Mouse (Mus musculus) spleen, postnatal 14 days (tissue): ENCODE measurements around the gene Ap2a1.

Experiments
- DNase-seq, 2 experiments: peaks; one replicate each; pipeline ENCODE4 v3.0.0; 2021 to 2022; ENCODE audit warnings: low spot score in 2 of 2

The Ap2a1 gene

DNA sequence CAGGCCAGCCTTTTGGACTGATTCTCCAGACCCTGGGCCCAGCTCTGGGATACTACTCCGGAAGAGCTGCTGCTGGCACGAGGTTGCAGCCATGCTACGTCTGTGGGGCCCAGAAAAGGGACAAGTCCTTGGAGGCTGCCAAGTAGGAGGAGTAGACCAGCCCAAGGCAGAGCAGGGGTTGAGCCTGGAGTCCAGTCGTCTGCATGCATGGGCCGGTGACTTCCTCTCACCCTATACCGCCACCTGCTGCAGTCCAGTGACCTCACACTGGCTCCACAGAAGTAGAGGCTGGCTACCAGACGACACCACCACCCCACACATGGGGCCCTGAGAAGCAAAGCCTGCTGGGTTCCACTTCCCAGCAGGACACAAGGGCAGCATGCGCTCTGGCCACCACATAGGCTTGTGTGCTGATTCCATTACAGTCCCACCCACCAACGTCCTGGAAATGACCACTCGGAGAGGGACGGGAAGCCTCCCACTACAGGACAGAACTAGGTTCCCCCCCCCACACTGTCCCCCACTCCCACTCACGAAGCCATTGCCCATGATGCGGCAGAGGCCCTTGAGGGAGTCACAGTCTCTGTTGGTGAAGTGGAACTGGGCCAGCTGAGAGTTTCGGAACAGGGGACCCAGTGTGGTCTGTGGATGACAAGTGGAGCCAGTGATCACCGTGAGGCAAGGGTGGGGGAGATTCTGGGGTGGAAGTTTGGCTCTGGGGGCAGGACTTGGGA is 62.9 kb downstream of the Ap2a1 start:
- DNase-seq = no peak

DNA sequence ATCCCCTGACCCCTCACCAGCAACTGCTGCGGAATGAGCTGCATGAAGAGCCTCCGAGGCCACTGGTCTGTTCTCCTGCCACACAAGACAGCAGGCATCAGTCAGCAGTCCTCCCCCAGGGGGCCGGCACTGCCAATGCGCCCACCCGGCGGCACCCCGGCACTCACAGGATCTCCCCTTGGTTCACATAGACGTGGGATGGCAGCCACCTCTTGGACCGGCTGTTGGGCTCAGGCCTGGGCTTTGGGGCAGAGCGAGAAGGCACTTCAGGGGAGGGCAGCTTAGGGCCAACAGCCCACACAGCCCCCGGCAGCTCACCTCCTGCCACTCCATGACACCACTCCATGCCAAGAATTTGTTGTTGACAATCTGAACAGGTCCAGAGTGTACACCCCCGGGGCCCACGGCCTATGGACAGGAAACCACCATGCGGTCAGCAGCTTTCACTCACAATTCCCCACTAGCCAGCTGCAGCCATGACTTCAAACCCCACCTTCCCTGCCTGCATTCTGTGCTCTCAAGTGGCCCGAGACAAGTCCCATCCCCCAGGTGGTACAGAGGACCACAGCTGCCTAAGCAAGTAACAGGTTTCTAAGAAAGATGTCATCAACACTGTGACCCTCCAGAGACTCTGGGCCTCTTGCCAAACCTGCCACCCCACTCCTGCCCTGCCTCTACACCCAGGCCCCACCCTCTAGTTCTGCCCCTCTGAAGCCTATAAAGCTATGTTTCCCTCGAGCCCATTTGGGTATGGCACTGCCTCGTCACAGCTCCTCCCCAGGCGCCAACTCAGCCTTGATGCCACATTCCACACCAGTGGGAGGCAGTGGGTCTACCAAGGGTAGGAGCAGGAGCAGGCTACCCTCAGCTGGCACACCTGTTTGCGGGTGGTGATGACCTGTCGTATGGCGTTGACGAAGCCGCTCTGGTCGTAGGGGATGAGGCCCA is 64.4 kb downstream of the Ap2a1 start:
- no peak for DNase-seq

DNA sequence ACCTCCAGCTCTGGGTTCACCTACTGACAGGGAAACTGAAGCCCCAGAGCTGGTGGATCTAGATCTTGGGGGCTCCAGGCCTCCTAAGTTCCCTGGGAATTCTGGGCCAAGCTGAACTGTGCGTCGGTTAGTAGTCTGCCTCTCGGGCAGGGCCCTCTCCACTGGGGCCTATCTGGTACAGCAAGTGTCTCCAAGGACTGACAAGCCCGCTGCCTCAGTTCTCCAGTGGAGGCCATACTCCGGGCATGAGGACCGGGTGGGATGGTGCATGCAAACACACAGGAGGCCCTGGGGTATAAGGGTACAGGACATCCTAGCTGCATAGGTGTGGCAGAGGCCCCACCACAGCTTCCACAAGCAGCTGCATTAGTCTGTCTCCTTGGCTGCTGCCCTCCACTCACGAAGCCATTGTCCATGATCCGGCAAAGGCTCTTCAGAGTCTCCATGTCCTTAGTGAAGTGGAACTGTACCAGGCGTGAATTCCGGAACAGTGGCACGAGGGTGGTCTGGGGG is 65.3 kb downstream of the Ap2a1 start:
- DNase-seq = no peak

DNA sequence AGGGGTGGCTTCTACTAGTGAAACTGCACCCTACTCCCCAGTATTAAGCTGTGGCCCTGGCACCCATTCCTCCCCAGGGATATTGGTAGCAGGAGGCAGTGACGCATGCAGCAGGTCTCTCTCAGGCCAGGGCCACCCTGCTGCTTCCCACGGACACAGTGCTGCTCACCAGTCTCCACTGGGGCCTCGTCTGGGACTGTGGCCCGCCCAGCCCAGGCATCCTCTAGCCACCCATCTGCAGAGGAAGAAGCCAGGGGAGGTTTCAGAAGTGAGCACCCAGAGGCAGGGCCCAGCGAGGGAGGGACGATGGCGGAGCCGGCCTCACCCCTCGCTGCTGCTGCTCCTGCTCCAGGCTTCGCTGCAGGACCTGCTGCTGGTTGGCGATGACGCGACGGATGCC is 66.1 kb downstream of the Ap2a1 start:
- DNase-seq = no peak

DNA sequence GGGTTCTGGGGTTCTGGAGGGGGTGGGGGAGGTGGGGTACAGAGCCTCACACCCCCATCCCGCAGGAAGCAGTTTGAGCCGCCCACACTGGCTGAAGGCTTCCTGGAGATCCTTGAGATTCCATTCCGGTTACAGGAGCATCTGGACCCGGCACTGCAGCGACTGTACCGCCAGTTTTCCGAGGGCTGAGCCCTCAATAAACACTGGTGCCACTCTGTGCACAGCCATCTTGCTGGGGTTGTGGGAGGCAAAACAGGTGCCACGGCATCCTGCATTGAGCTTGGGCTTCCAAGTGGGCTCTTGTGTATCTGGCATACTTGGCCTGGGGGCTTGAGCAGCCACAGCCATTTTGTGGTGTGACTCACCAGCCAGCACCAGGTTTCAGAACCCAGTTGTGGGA is 66.9 kb downstream of the Ap2a1 start:
- DNase-seq = no peak

DNA sequence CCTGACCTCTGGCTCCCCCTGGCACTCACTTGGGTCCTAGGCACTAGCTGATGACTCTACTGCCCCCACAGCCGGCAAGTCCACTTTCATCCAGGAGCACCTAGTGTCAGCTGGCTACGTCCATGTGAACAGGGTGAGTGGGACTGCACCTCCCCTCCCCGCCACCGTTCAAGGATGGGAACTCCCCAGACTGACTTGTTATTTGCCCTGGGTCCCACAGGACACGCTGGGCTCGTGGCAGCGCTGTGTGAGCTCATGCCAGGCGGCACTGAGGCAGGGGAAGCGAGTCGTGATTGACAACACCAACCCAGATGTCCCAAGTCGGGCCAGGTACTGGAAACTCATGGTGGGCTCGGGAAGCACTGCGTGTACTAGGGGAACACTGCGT is 67.9 kb downstream of the Ap2a1 start:
- DNase-seq = no peak

DNA sequence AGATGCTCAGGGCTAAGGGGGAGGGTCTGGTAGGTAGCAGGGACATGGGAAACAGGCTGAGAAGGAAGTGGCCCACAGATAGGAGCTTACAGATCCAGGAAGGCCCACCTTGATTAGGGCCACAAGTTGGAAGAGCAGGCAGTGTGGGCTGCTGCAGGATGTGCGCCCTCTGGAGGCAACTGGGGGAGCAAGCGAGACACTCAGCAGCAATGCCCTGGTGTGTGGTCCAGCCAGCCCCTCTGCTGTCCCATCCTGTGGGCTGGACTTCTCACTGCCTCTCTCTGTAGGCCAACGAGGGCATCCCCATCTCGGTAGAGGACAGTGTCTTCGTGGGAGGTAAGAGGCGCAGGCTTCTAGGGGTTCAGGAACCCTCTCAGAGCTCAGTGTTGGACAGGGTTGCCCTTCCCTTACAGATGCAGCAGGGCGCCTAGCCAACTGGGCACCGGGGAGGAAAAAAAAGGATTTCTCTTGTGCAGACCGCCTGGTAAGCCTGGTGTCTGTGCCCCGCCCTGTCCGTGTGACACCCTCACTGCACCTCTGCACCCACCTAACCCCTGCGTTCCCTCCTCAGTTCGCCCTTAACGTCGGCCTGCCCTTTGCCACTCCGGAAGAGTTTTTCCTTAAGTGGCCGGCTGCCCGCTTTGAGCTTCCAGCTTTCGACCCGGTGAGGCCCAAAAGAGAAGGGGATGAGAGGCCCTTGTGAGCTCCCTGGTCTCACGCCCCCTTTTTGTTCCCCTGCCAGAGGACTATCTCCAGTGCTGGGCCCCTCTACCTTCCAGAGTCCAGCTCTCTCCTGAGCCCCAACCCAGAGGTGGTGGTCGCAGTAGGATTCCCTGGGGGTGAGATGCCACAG is 68.5 kb downstream of the Ap2a1 start:
- DNase-seq = peak; percentile 47 to 71

DNA sequence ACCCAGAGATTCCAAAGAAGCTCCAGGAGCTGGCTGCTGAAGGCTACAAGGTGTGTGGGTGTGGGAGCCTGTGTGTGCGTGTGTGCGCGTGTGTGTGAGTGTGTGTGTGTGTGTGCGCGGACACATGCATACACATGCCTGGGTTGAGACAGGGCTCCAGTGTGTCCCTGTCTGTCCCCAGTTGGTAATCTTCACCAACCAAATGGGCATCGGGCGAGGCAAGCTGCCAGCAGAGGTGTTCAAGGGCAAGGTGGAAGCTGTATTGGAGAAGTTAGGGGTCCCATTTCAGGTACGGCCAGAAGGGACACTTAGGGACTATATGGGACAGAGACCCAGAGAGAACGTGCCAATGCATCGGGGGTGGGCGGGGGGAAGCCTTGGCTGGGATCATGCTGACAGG is 69.4 kb downstream of the Ap2a1 start:
- DNase-seq = no peak

DNA sequence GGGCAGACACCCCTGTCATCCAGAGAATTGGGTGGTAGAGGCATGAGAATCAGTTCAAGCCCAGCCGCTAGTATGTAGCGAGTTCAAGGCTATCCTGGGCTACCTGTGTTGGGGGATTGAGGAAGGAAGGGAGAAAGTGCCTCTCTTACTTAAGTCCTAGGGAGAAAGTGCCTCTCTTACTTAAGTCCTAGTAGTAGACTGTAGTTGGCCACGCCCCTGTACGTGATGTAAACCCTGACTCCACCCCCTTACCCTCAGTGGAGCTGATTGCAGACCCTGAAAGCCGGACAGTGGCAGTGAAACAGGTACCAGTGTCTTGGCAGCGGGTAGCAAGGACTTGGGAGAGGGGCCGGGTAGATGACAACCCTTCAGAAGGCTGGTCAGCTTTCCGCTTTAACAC is 71.4 kb downstream of the Ap2a1 start:
- DNase-seq = peak in 1 of 2 experiments; percentile 50

DNA sequence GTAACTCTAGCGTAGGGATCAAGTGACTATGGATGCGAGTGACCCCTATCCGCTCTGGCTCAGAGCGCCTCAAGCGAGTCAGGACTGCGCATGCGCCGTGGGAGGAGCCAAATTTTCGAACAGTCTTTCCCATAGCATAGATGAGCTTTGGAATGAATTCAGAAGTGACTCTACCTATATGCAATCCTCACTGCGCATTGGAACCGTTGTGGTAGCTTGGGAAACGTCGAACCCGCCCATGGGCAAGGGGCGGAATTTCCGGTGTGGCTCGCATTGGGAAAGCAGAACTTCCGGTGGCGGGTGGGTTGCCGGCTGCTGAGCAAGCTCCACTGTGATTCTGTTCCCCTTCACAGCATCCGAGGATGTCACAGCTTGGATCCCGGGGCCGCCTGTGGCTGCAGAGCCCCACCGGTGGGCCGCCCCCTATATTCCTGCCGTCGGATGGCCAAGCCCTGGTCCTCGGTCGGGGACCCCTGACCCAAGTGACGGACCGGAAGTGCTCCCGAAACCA is 72.2 kb downstream of the Ap2a1 start, which contains the start of gene Pnkp:
Gene Pnkp (plus strand): TSS at position 98 of the 511 bp plus-strand sequence.
- DNase-seq = peak; percentile 66 to 80

DNA sequence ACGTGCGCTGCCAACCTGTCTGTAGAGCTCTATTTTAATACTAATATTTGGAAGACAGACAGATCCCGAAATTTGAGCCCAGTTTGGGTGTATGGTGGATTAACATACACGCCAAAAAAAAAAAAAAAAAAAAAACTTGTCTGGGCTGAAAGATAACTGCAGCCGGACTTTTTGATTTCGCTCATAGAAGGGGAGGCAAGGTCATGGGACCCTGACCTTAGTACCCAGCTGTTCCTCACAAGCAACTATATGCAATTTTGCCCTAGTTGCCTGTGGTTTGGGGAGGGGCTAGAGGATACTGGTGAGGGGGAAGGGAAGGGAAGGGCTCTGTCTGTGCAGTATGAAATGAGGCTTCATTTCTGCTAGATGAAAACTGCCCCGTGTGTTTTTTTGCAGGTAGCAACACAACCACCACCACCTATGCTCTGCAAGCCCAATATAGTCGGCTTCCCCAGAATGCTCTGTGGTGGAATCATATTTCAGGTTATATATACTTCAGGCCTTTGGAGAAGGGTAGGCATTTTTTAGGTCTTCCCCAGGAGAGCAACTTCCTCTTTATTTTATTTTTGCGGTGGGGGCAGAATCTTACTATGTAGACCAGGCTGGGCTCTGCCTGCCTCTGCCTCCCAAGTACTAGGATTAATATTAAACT is 72.9 kb downstream of the Ap2a1 start:
- DNase-seq = no peak

DNA sequence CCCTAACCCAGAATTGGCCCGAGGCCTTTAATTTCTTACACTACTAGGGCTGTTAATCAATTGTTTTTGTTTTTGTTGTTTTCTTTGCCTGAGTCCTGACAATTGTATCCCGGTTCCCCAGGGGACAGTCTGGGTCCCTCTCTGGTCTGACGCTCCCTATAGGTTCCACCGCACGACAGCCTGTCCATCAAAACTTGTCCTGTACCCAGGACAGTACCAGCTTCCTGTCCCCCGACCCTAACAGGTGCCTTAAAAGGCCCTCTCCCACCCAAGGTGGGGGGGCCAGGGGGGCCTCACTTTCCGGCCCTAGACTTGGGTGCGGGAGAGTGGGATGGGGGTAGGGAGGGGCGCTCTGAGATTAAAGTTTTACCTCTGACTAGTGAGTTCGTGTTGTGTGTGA is 74.3 kb downstream of the Ap2a1 start:
- DNase-seq = no peak

DNA sequence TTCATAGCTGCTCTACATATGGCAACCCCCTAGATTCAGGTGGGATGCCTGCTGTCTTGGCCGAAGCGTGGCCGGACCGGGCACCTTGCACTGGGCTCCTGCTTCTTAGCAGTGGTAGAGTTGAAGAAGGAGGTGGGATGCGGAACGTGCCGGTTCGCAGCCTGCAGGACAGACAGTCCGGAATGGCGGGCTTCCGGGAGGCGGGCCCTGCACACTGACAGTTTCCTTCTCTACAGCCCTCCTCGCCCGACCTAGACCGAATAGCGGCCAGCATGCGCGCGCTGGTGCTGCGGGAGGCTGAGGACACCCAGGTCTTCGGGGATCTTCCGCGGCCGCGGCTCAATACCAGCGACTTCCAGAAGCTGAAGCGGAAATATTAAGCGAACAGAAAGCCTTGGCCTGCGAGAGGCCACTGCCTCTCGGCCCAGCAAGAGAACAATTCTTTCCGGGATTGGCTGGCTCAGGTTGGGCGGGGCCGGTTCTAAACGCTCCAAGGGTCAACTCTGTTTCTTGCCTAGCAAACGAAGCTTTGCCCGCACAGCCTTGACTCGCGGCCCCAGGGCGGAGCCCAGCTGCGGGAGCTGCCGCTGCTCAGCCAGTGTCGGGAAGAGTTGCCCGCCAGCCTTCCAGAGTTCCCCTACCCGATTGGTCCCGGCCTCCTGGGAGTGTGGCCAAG is 74.8 kb downstream of the Ap2a1 start:
- peak; percentile 76 to 77 for DNase-seq

DNA sequence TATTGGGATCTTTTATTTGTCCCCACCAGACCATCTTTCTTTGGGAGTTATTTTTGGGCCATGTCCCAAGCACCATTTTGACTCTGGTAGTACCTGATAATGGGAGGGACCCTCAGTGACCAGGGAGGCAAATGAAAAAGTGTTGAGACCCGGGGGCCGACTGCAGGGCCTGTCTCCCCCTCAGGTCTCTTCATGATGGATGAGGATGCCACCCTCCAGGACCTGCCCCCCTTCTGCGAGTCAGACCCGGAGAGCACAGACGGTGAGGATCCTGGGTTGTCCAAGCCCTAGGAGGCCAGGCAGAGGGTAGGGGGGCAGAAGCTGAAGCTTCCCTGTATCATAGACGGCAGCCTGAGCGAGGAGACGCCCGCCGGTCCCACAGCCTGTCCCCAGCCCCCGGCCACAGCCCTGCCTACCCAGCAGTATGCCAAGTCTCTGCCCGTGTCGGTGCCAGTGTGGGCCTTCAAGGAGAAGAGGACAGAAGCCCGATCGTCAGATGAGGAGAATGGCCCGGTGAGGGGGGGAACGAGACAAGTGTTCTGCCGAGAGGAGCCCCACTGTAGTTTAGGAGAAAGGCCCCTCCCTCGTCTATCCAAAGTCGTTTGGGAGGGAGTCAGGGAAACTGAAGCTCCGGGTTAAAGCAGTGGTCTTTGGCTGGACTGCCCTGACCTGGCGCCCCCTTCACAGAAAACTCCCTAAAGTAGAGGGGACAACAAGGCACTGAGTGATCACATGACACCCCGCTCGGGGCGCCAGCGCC is 75.5 kb downstream of the Ap2a1 start:
- no peak for DNase-seq

DNA sequence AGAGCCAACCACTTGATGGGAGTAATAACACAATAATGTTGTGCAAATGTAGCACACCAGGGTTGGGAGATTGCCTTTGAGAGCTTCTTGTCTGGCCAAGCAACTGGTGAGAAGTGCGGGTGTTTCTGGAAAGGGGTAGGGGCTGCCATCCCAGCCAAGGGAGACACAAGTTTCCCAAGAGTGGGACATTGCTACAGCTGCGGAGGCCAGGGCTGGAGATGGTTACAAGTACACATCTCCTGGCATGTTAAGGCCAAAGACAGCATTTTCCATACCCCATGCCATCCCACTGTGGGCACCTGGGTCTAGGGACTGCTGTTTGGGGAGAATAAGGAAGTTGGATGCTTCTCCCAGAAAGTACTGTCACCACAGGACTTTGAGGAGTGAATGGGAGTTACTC is 76.2 kb downstream of the Ap2a1 start:
- no peak for DNase-seq

DNA sequence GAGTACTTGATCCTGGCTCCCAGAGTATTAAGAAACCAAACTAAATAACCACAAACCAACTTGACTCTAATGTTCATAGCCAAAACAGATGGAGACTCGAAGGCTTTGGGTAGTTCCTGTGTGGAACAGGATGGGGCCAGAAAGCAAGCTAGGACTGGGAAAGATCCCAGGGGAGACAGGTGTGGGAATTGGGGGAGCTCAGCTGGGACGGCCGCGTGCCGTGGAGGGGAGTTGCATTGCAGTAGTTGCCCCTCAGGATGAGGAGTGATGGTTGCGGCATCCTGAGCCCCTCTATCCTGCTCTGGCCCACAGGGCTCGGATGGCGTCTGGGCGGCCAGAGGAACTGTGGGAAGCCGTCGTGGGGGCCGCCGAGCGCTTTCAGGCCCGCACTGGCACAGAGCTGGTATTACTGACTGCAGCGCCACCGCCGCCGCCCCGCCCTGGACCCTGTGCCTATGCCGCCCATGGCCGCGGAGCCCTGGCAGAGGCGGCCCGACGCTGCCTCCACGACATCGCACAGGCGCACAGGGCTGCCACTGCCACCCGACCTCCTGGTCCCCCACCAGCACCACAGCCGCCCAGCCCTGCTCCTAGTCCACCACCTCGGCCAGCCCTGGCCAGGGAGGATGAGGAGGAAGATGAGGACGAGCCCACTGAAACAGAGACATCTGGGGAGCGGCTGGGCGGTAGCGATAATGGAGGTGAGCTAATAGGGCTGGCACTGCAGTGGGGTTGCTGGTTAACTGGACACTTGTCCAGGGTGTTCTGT is 76.9 kb downstream of the Ap2a1 start:
- no peak for DNase-seq

DNA sequence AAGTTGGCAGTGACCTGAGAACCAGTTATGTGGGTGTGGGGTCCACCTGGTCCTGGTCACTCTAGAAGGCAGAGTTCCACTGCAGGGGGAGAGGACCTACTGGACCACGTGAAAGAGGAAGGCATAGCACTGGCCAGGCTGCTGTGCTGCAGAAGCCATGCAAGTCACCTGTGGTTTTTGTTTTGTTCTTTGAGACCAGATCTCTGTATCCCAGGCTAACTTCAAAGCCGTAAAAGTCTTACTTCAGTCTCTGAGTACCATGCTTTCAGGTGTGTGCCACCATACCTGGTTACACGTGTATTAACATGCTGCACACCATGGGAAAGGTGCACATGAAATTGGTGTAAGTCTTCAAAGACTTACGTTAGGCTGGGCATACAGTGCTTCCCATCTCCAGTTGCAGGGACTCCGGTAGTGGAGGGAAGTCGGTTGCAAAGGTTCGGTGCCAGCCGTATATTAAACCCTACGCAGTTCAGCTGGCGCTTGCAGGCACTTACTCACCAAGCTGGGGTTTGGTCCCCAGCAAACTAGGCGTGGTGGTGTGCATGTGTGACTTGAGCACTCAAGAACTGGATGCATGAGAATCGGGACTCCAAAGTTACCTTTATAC is 77.6 kb downstream of the Ap2a1 start:
- DNase-seq = no peak

DNA sequence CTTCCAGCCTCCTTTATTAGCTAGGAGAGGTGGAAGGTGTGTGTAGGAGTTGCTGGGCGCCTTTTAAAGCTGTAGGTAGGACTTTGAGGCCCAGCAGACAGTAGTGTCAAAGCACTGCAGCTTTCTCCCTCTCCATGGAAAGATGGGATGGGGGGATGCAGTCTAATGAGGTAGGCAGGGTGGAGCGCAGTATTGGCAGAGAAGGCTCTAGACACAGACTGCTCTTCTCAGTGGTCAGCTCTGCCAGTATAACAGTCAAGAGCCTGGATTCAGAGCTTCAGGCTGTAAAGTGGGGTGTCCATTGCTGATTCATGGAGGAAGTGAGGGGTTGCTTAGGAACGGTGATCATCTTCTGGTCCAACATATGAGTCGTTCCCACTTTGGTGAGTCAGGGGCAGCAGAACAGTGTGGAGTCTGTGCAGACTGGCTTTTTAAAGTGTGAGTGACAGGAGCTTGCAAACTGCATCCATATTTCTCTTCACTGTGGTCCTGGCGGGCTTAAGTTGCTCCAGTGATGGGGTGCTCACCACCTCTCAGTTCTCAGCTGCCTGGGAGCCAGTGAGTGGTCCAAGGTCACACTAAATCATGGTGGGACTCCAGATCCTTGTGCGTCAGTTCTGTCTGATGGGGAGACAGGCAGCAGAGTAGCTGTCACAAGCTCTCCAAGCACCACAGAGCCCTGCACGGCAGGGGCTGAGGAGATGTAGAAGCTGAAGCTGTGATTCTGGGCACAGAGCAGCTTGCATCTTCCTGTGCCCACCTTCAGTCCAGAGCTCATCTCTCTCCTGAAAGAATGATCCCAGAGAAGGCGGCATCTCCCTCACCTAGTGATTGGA is 78.3 kb downstream of the Ap2a1 start:
- no peak for DNase-seq
